In the genomic region with DNA sequence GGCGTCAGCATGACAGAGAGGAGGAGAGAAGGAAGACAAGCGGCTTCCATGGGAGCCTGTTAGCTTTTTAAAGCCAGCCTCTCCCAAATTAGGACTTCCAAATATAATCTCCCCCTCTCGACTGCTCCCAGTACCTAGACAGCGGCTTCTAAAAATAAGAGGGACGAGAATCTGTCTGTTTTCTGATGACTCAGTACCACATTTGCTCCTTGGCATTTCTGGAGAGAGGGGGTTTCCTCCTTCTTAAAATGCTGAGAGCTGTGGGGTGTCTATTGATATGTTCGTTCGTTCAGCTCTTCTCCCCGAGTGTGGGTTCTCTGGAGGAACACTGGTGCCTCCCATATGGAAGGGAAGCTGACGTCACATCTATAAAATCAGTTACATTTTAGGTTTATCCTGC, we compare ENCODE assay signal across 17 mouse cellular contexts. TPM values are rescaled to one million over a fixed set of nuclear protein-coding genes. Genes with fewer than 3 reads are reported as not detected.
DNase-seq lines count a peak whose midpoint lies in the region.
"Had no signal": no experiment of that assay in that cellular context is flagged by ENCODE, and none has a peak within 500 bp of the region (broad histone marks: within the 10 kb centered on the region; RNA-seq: fewer than 3 reads in every experiment).

No protein-coding gene starts in this region.

- peak; percentile 78 to 79 for DNase-seq in frontal cortex, adult 2 months (ENCODE audit: extremely low spot score in 1 of 2, low spot score in 1 of 2)
- DNase-seq in frontal cortex, postnatal 10 days (ENCODE audit: low spot score in 2 of 2): no peak
- DNase-seq in right cerebral cortex, adult 18-20 months: peak; percentile 76
- DNase-seq in right cerebral cortex, postnatal 14 days: no peak
- peak; percentile 68 for DNase-seq in left cerebral cortex, adult 9 months (ENCODE audit: low spot score in 2 of 2)
- DNase-seq in embryo, embryonic 10.5 days (ENCODE audit: low spot score): no peak
- DNase-seq in neural tube, embryonic 10.5 days (ENCODE audit: extremely low spot score, low spot score): no peak
- DNase-seq: adrenal gland, postnatal 25 days; cerebellum, adult 2 months; cerebellum, postnatal 10 days; gastrocnemius, postnatal 36 days; heart, adult 11 months; heart, postnatal 36 days had no signal

RNA-seq across cellular contexts. Expression of a gene that starts 9.6 kb away (rescaled TPM):
- polyA plus RNA-seq in frontal cortex, adult 2 months (2012; rRNA removed): 188 and 208 TPM in 2 replicates
- polyA plus RNA-seq: activated CD4-positive, CD25-positive, alpha-beta regulatory T cell, adult 4 months; heart, embryonic 13.5 days; heart, postnatal 0 days; Patski had no signal

Comparison
In these comparisons a context has a peak if more than half of its experiments do, and no peak if none do; other contexts are left out.
1. DNase-seq: peak in frontal cortex, adult 2 months (2 of 2), right cerebral cortex, adult 18-20 months (single experiment) and left cerebral cortex, adult 9 months (2 of 2); none in frontal cortex, postnatal 10 days (0 of 2), right cerebral cortex, postnatal 14 days (single experiment), embryo, embryonic 10.5 days (single experiment) and neural tube, embryonic 10.5 days (single experiment).